Mouse (Mus musculus): ENCODE data around the gene Lrrc28. TPM values are rescaled to one million over a fixed set of nuclear protein-coding genes. Genes with fewer than 3 reads are reported as not detected.

Gene Lrrc28
- polyA plus RNA-seq, 1 experiment: 13.1 TPM

DNA sequence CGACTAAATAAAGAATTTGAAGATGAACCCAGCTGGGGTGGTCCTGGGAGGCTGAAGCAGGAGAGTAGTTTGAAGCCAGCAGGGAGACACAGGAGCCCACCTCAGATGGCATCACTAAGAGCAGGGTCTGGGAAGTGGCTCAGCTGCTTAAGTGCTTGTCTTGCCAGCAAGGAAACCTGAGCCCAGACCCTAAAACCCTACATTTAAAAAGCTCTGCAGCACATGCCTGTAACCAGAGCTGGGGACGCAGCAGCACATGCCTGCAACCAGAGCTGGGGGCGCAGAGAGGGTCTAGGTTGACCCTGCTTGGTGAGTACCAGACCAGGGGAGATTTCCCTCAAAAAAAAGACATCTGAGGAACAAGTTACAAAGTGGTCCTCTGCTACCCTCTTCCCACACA lies 26.8 kb downstream of the Lrrc28 start:
- Histone ChIP-seq H3K36me3 (ENCODE audit: control insufficient read depth, insufficient read depth, low read length) (no peaks in the 10 kb centered on the region; the same call in 1 of the 2 replicates), H3K27ac (ENCODE audit: insufficient read depth, low read length) (no peak overlapping the region), H3K4me1 (ENCODE audit: control insufficient read depth, insufficient read depth, insufficient read length) (no peaks in the 10 kb centered on the region), H3K4me3 (ENCODE audit: extremely low read depth, insufficient read depth, insufficient read length) (no peak overlapping the region), H3K27me3 (ENCODE audit: control insufficient read depth, insufficient read depth, low read length) (no peaks in the 10 kb centered on the region)
- no peak for TF ChIP-seq CTCF (IDR thresholded peaks at IDR 0.05; ENCODE audit: extremely low read depth, insufficient read depth, insufficient read length, insufficient replicate concordance)
- TF ChIP-seq POLR2A (IDR thresholded peaks at IDR 0.05; ENCODE audit: low read depth, low read length): no peak
- DNase-seq (ENCODE audit: low read depth in 1 of 2, low spot score in 2 of 2): no peak
- WGBS: 97% methylated on average over 3 of the region's 3 CpGs

DNA sequence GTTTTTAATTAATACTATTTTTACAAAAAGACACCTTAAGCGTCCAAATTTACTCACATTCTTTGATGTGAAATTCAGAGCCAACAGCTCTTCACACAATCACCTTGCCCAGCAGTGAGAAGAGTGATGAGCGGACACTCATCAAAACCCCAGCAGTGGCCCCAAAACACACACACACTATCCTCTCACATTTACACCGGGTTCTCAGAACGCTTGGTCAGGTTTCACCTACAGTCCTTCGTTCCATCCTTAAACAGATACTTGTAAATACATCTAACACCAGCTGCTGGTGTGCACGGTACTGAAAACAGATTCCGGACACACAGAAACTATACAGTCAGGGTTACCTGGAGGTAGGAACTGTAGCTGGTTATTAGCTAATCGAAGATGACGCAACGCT lies 27.4 kb downstream of the Lrrc28 start:
- Histone ChIP-seq H3K4me3 (ENCODE audit: extremely low read depth, insufficient read depth, insufficient read length) (no peak overlapping the region), H3K27ac (ENCODE audit: insufficient read depth, low read length) (no peak overlapping the region), H3K27me3 (ENCODE audit: control insufficient read depth, insufficient read depth, low read length) (no peaks in the 10 kb centered on the region), H3K36me3 (ENCODE audit: control insufficient read depth, insufficient read depth, low read length) (no peaks in the 10 kb centered on the region; the same call in 1 of the 2 replicates), H3K4me1 (ENCODE audit: control insufficient read depth, insufficient read depth, insufficient read length) (no peaks in the 10 kb centered on the region)
- TF ChIP-seq CTCF (IDR thresholded peaks at IDR 0.05; ENCODE audit: extremely low read depth, insufficient read depth, insufficient read length, insufficient replicate concordance) (no peak), POLR2A (IDR thresholded peaks at IDR 0.05; ENCODE audit: low read depth, low read length) (no peak)
- WGBS: 94% methylated on average over 10 of the region's 10 CpGs
- DNase-seq (ENCODE audit: low read depth in 1 of 2, low spot score in 2 of 2): no peak

DNA sequence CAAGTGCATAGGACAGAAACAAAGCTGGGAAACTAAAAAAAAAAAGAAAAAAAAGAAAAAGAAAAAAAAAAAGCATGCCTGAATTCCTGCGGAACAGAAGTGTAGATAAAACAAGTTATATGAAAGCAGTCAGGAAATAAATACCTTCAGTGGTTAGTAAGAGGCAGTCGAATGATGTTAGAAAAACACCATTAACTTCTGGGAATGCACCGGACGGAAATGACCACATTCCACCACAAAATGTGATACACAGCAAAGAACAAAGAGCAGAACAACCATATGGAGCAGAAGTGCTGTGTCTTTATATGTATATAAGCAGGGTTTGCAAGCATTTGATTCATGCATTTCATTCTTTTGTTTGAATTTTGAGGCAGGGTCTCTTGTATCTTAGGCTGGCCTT lies 28.2 kb downstream of the Lrrc28 start:
- 79% methylated on average over 4 of the region's 4 CpGs for WGBS
- H3K4me3 ChIP-seq (ENCODE audit: extremely low read depth, insufficient read depth, insufficient read length): no peak overlapping the region
- no peak for TF ChIP-seq CTCF (IDR thresholded peaks at IDR 0.05; ENCODE audit: extremely low read depth, insufficient read depth, insufficient read length, insufficient replicate concordance)
- no peak for TF ChIP-seq POLR2A (IDR thresholded peaks at IDR 0.05; ENCODE audit: low read depth, low read length)
- no peak for DNase-seq (ENCODE audit: low read depth in 1 of 2, low spot score in 2 of 2)
- no peak overlapping the region for H3K27ac ChIP-seq (ENCODE audit: insufficient read depth, low read length)
- no peaks in the 10 kb centered on the region; the same call in 1 of the 2 replicates for H3K36me3 ChIP-seq (ENCODE audit: control insufficient read depth, insufficient read depth, low read length)
- no peaks in the 10 kb centered on the region for H3K27me3 ChIP-seq (ENCODE audit: control insufficient read depth, insufficient read depth, low read length)
- H3K4me1 ChIP-seq (ENCODE audit: control insufficient read depth, insufficient read depth, insufficient read length): no peaks in the 10 kb centered on the region

DNA sequence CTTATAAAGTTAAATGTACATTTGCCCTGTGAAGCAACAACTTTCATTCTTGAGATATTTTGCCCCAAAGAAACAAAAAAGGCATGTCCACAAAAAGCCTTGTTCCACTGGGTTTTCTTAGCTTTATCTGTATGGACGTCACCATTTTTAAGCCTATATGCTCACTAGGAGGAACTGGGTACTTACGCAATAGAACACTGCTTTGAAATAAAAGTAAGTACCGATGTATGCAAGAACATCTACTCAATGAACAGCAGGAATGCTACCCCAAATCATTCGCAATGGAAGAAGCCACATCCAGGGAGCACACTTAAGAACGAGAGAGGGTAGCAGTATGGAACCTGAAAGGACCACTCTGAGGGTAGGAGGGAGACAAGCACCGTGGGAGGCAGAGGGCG lies 30.6 kb downstream of the Lrrc28 start:
- Histone ChIP-seq H3K4me1 (ENCODE audit: control insufficient read depth, insufficient read depth, insufficient read length) (no peaks in the 10 kb centered on the region), H3K27ac (ENCODE audit: insufficient read depth, low read length) (no peak overlapping the region), H3K27me3 (ENCODE audit: control insufficient read depth, insufficient read depth, low read length) (no peaks in the 10 kb centered on the region), H3K36me3 (ENCODE audit: control insufficient read depth, insufficient read depth, low read length) (no peaks in the 10 kb centered on the region; the same call in 1 of the 2 replicates), H3K4me3 (ENCODE audit: extremely low read depth, insufficient read depth, insufficient read length) (no peak overlapping the region)
- TF ChIP-seq CTCF (IDR thresholded peaks at IDR 0.05; ENCODE audit: extremely low read depth, insufficient read depth, insufficient read length, insufficient replicate concordance) (no peak), POLR2A (IDR thresholded peaks at IDR 0.05; ENCODE audit: low read depth, low read length) (no peak)
- 85% methylated on average over 7 of the region's 7 CpGs for WGBS
- DNase-seq (ENCODE audit: low read depth in 1 of 2, low spot score in 2 of 2): no peak

DNA sequence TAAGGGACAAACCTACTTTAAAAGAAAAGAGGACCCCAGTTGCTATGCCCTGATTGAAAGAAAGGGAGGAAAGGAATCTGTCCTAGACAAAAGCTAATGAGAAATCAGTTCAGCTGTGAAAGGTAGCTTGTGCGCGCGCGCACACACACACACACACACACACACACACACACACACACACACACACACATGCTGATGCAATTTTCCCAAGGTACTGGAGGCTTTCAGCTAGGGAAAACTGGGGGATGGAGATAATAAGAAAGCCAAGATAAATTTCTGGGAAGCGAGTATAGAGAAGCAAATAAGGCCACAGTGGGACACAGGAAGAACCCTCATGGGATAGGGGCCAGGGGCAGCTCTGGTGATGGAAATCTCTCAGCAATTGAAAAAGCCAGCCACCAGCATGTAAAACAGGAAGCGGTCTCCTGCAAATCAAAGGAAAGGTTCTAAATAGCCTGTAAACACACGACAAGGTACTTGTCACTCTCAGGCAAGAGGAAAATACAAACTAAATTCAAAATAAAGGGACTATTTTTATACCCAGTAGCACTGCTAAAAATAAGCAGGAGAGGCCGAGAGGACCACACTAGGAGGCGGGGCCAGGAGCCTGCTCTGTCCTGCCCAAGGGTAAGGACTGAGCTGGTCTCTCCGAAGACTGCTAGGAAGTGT lies 31.1 kb downstream of the Lrrc28 start:
- WGBS: 79% methylated on average over 10 of the region's 10 CpGs
- no peak for TF ChIP-seq POLR2A (IDR thresholded peaks at IDR 0.05; ENCODE audit: low read depth, low read length)
- no peak for TF ChIP-seq CTCF (IDR thresholded peaks at IDR 0.05; ENCODE audit: extremely low read depth, insufficient read depth, insufficient read length, insufficient replicate concordance)
- no peak overlapping the region for H3K27ac ChIP-seq (ENCODE audit: insufficient read depth, low read length)
- DNase-seq (ENCODE audit: low read depth in 1 of 2, low spot score in 2 of 2): no peak
- no peak overlapping the region for H3K4me3 ChIP-seq (ENCODE audit: extremely low read depth, insufficient read depth, insufficient read length)
- H3K36me3 ChIP-seq (ENCODE audit: control insufficient read depth, insufficient read depth, low read length): no peaks in the 10 kb centered on the region; the same call in 1 of the 2 replicates
- H3K27me3 ChIP-seq (ENCODE audit: control insufficient read depth, insufficient read depth, low read length): no peaks in the 10 kb centered on the region
- no peaks in the 10 kb centered on the region for H3K4me1 ChIP-seq (ENCODE audit: control insufficient read depth, insufficient read depth, insufficient read length)

DNA sequence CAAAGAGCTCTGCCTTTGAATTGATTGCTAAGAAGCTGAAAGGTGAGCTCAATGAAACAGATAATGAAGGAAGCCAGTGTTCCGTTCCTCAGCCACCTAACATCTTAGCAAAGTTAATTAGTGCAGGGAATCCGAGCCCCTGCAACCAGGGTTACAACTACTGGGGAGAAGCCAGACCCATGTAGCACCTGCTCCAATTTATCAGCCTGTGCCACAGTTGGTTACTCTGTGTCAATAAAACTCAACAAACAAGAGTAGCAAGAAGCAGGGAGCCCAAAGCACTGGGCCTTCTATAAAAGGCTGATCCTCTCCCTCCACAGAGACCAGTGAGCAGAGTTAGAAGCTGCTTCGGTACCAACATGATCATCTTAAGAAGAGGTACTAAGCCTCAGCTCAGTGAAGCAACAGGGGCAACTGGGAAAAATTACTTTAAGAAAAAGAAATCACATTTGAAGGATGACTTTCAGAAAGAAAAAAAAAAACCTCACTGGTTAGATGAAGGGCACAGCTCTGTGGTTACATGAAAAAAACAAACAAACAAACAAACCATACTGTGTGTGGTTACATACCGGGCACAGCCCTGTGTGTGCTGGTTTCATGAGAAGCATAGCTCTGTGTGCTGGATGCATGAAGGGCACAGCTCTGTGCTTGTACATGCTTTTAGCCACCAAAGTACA lies 36.6 kb downstream of the Lrrc28 start:
- no peak overlapping the region for H3K4me3 ChIP-seq (ENCODE audit: extremely low read depth, insufficient read depth, insufficient read length)
- 88% methylated on average over 4 of the region's 4 CpGs for WGBS
- no peak overlapping the region for H3K27ac ChIP-seq (ENCODE audit: insufficient read depth, low read length)
- no peaks in the 10 kb centered on the region for H3K4me1 ChIP-seq (ENCODE audit: control insufficient read depth, insufficient read depth, insufficient read length)
- H3K36me3 ChIP-seq (ENCODE audit: control insufficient read depth, insufficient read depth, low read length): no peaks in the 10 kb centered on the region
- H3K27me3 ChIP-seq (ENCODE audit: control insufficient read depth, insufficient read depth, low read length): no peaks in the 10 kb centered on the region
- no peak for TF ChIP-seq CTCF (IDR thresholded peaks at IDR 0.05; ENCODE audit: extremely low read depth, insufficient read depth, insufficient read length, insufficient replicate concordance)
- no peak for TF ChIP-seq POLR2A (IDR thresholded peaks at IDR 0.05; ENCODE audit: low read depth, low read length)
- no peak for DNase-seq (ENCODE audit: low read depth in 1 of 2, low spot score in 2 of 2)

Measured in spleen, adult 2 months (tissue).